8 mouse cellular contexts compared by ENCODE assay signal in genomic region chr4:53437110-53437755, GRCm38 (mm10). TPM values are rescaled to one million over a fixed set of nuclear protein-coding genes. Genes with fewer than 3 reads are reported as not detected.
DNase-seq lines count a peak whose midpoint lies in the region; ATAC-seq and TF ChIP-seq lines count a peak whose summit lies in the region.

No protein-coding gene starts in this region.

- no peak for ATAC-seq in midbrain, embryonic 11.5 days (ENCODE audit: low FRiP score)
- ATAC-seq in midbrain, embryonic 15.5 days (replicated peaks): no peak

- H3K9ac ChIP-seq in midbrain, embryonic 11.5 days (ENCODE audit: low read length): no peak overlapping the region
- H3K9ac ChIP-seq in midbrain, embryonic 15.5 days: no peak overlapping the region

- no peak overlapping the region for H3K4me3 ChIP-seq in midbrain, embryonic 11.5 days (ENCODE audit: low read depth, low read length)
- H3K4me3 ChIP-seq in midbrain, embryonic 15.5 days: no peak overlapping the region
- no peak overlapping the region for H3K4me3 ChIP-seq in small intestine, adult 2 months (ENCODE audit: low read depth, low read length)

- H3K27me3 ChIP-seq in midbrain, embryonic 11.5 days (ENCODE audit: control insufficient read depth, insufficient read depth, low read length): peaks cover 10% of the 10 kb centered on the region
- H3K27me3 ChIP-seq in midbrain, embryonic 15.5 days (replicated peaks): no peaks in the 10 kb centered on the region
- H3K27me3 ChIP-seq in small intestine, adult 2 months (ENCODE audit: control insufficient read depth, insufficient read depth, low read length): no peaks in the 10 kb centered on the region

- no peak for TF ChIP-seq POLR2A in small intestine, adult 2 months (IDR thresholded peaks at IDR 0.05; ENCODE audit: low read depth, low read length)

- no peaks in the 10 kb centered on the region for H3K9me3 ChIP-seq in midbrain, embryonic 11.5 days (ENCODE audit: control insufficient read depth, low read length)
- no peaks in the 10 kb centered on the region for H3K9me3 ChIP-seq in midbrain, embryonic 15.5 days

- no peaks in the 10 kb centered on the region for H3K36me3 ChIP-seq in midbrain, embryonic 11.5 days (ENCODE audit: control insufficient read depth, insufficient read depth, low read length)
- H3K36me3 ChIP-seq in midbrain, embryonic 15.5 days (replicated peaks): no peaks in the 10 kb centered on the region
- H3K36me3 ChIP-seq in small intestine, adult 2 months (ENCODE audit: control insufficient read depth, insufficient read depth, low read length): no peaks in the 10 kb centered on the region

- no peak overlapping the region for H3K4me2 ChIP-seq in midbrain, embryonic 11.5 days
- H3K4me2 ChIP-seq in midbrain, embryonic 15.5 days: no peak overlapping the region

- 80% methylated on average over 10 of the region's 10 CpGs for WGBS in midbrain, embryonic 11.5 days
- WGBS in midbrain, embryonic 15.5 days: 66% methylated on average over 10 of the region's 10 CpGs
- WGBS in small intestine, adult 2 months: 77% methylated on average over 10 of the region's 10 CpGs

- H3K27ac ChIP-seq in midbrain, embryonic 11.5 days (ENCODE audit: low read depth, low read length): no peak overlapping the region
- H3K27ac ChIP-seq in midbrain, embryonic 15.5 days: no peak overlapping the region
- peak overlapping the region; percentile 17; the same call in 1 of the 2 replicates for H3K27ac ChIP-seq in small intestine, adult 2 months (ENCODE audit: insufficient read depth, low read depth, low read length)

- peak; percentile 43 for DNase-seq in gastrocnemius, adult 18-20 months (ENCODE audit: low spot score)
- no peak for DNase-seq in gastrocnemius, adult 8-10 months (ENCODE audit: low spot score in 2 of 2)
- peak; percentile 49 for DNase-seq in midbrain, embryonic 11.5 days (ENCODE audit: low spot score, missing footprints)
- peak; percentile 22 to 27 for DNase-seq in kidney, postnatal 4 days
- DNase-seq in c-Kit-positive CD71-positive TER-119-positive erythroid progenitor cells, embryonic 14.5 days (ENCODE audit: low spot score): no peak
- no peak for DNase-seq in urinary bladder, adult 2 months (ENCODE audit: low spot score)

- no peak for TF ChIP-seq CTCF in small intestine, adult 2 months (IDR thresholded peaks at IDR 0.05; ENCODE audit: extremely low read depth, insufficient read length, insufficient replicate concordance, low read depth, low read length)

- H3K4me1 ChIP-seq in midbrain, embryonic 11.5 days (ENCODE audit: control insufficient read depth, insufficient read depth, low read length): peaks cover 15% of the 10 kb centered on the region
- peaks cover 15% of the 10 kb centered on the region for H3K4me1 ChIP-seq in midbrain, embryonic 15.5 days
- H3K4me1 ChIP-seq in small intestine, adult 2 months (ENCODE audit: control insufficient read depth, insufficient read depth, insufficient read length, low read length): peaks cover 6% of the 10 kb centered on the region; the same call in 1 of the 2 replicates

RNA-seq across cellular contexts. Expression of gene Slc44a1, which starts 3.0 kb away (rescaled TPM):
- 10 to 100 TPM; 15.8 to 22.5 TPM for total RNA-seq in gastrocnemius, adult 18-20 months (2021)
- total RNA-seq in gastrocnemius, adult 8-10 months (2022): 10 to 100 TPM; 14.7 to 21.4 (median 18.0) TPM
- 15.6 and 16.8 TPM in 2 replicates for polyA plus RNA-seq in midbrain, embryonic 11.5 days (2014; fragmentation: Nextera tagmentation; extraction: Ambion mirVana)
- polyA plus RNA-seq in midbrain, embryonic 15.5 days (2015; fragmentation: Nextera tagmentation; extraction: Ambion mirVana): 9.6 and 10.6 TPM in 2 replicates
- polyA plus RNA-seq in small intestine, adult 2 months (2012; rRNA removed): 23.1 and 71.5 TPM in 2 replicates
- 59.8 and 70.6 TPM in 2 replicates for polyA plus RNA-seq in urinary bladder, adult 2 months (2012; rRNA removed)

Comparison
In these comparisons a context has a peak if more than half of its experiments do, and no peak if none do; other contexts are left out.
1. DNase-seq: peak in gastrocnemius, adult 18-20 months (single experiment), midbrain, embryonic 11.5 days (single experiment) and kidney, postnatal 4 days (2 of 2); none in gastrocnemius, adult 8-10 months (0 of 2), c-Kit-positive CD71-positive TER-119-positive erythroid progenitor cells, embryonic 14.5 days (single experiment) and urinary bladder, adult 2 months (single experiment).